Mouse (Mus musculus) embryonic facial prominence, embryonic 13.5 days (tissue): ENCODE data around the gene Rpa1. TPM values are rescaled to one million over a fixed set of nuclear protein-coding genes. Genes with fewer than 3 reads are reported as not detected.
"Not testable (repeated sequence)": the region's sequence is repeated elsewhere in the genome, so short reads cannot be mapped to it uniquely, and the experiment has no call there.

Experiments used
- ATAC-seq: fragments of 200-750 bp; cut with Nextera tagmentation; 2 replicates; pipeline ENCODE4 v1.8.0; 2017; ENCODE audit warnings: low read depth; ENCODE audit not compliant: insufficient number of reproducible peaks, insufficient read depth, low FRiP score, low TSS enrichment
- H3K27ac ChIP-seq: fragments of 300-500 bp; sonication (generic); 2 replicates; pipeline ENCODE4 v1.5.1; 2015; ENCODE audit warnings: moderate library complexity, mild to moderate bottlenecking, inconsistent platforms
- H3K27me3 ChIP-seq: fragments of 300-500 bp; sonication (generic); 2 replicates; pipeline ENCODE4 v1.6.1; 2015; ENCODE audit warnings: mild to moderate bottlenecking, inconsistent platforms
- H3K36me3 ChIP-seq: fragments of 300-500 bp; sonication (generic); 2 replicates; pipeline ENCODE4 v1.6.1; 2015; ENCODE audit warnings: mild to moderate bottlenecking, inconsistent platforms
- H3K4me1 ChIP-seq: fragments of 300-500 bp; sonication (generic); 2 replicates; pipeline ENCODE4 v1.6.1; 2015; ENCODE audit warnings: inconsistent platforms
- H3K4me2 ChIP-seq: fragments of 300-500 bp; sonication (generic); 2 replicates; pipeline ENCODE4 v1.6.1; 2015; ENCODE audit warnings: moderate library complexity, mild to moderate bottlenecking, inconsistent platforms
- H3K4me3 ChIP-seq: fragments of 300-500 bp; sonication (generic); 2 replicates; pipeline ENCODE4 v1.5.1; 2015; ENCODE audit warnings: mild to moderate bottlenecking, inconsistent platforms
- H3K9ac ChIP-seq: fragments of 300-500 bp; sonication (generic); 2 replicates; pipeline ENCODE4 v1.6.1; 2015; ENCODE audit warnings: mild to moderate bottlenecking, inconsistent platforms
- H3K9me3 ChIP-seq: fragments of 300-500 bp; sonication (generic); 2 replicates; pipeline ENCODE4 v1.6.1; 2016; ENCODE audit warnings: inconsistent platforms
- WGBS: fragments of 180-500 bp; shearing (Covaris S2); methylation state at CpG from one replicate; pipeline ENCODE4 v1.1.7; 2015; ENCODE audit warnings: mixed read lengths; 5-methylcytosine and 5-hydroxymethylcytosine counted together
- polyA plus RNA-seq: library from polyadenylated mRNA; unstranded; fragments of >200 nt; fragmentation: Nextera tagmentation; extraction: Ambion mirVana; gene quantifications from 2 replicates; pipeline ENCODE4 v1.2.1, GENCODE M21; 2015

Gene Rpa1
- polyA plus RNA-seq, 1 experiment from 2014 or later: 120 TPM

DNA sequence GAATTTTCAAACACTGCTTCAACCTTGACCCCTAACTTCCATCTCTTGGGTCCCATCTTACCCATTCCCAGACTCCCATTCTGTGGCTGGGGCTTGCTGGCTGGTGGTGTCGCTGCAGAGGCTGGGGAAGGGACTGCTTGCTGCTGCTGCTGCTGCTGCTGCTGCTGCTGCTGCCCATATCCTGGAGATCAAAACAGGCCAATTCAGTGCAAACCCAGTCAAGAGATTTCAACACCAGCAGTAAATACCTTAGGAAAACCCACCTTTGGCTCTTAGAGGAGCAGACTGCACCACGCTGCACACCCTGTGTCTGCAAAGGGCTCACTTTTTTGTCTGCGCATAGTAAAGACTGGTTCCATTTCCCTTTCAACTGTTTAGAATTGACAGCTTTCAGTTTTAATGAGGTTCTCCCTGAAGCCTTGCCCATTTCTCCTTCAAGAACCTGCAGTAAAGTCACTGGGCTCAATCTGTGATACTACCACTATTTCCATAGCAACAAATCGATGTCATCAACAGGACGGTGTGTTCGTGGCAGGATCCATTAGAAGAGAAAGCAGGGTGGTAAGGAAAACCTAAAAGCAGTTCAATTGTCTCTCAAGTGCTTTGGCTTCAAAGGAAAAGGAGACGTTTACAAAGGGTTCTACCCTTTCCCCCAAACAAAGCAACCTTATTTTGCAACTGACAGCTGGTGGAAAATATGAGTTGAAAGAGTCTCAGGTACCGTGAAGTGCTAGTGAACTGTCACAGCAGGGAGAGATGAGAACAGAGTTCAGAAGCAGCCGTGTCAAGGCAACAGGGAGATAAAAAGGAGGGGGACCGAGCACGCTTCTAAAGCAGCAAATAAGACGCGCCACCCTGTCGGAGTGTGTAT, 29.5 kb downstream of the Rpa1 start:
- no peak for ATAC-seq
- H3K4me1 ChIP-seq: peaks cover 12% of the 10 kb centered on the region
- H3K36me3 ChIP-seq: peaks cover 43% of the 10 kb centered on the region
- no peaks in the 10 kb centered on the region for H3K9me3 ChIP-seq
- whole genome bisulfite sequencing: 83% methylated on average over 14 of the region's 14 CpGs
- H3K9ac ChIP-seq: no peak overlapping the region
- no peak overlapping the region for H3K4me3 ChIP-seq
- H3K4me2 ChIP-seq: no peak overlapping the region
- H3K27ac ChIP-seq: no peak overlapping the region
- no peaks in the 10 kb centered on the region for H3K27me3 ChIP-seq

- no peaks in the 10 kb centered on the region for H3K27me3 ChIP-seq
- H3K4me1 ChIP-seq: no peaks in the 10 kb centered on the region
- H3K4me3 ChIP-seq: no peak overlapping the region
- no peaks in the 10 kb centered on the region for H3K9me3 ChIP-seq
- no peak for ATAC-seq
- H3K27ac ChIP-seq: no peak overlapping the region
- H3K9ac ChIP-seq: no peak overlapping the region
- peaks cover 88% of the 10 kb centered on the region for H3K36me3 ChIP-seq
- 88% methylated on average over 8 of the region's 8 CpGs for WGBS
- H3K4me2 ChIP-seq: no peak overlapping the region
Observed at GRCm38 (mm10) chr11:75313834-75314233, 34.3 kb downstream of the Rpa1 start.

DNA sequence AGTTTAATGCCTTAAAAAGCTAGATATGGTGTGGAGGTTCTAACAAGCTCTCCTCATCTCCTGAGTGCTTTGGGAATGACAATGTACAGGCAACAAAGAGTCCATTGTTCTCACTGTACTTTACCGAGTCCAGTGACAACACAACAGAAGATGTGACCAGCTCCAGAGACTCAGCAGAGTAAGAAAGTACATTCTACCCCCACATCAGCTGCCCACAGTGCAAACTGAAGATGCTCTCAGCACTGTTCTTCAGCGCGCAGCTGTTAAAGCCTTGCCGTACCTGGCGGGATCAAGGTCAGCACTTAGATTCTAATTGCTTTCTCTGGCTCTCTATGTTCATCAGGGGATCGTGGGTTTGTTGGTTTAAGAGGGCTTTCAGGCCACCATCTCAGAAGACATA, 36.4 kb downstream of the Rpa1 start:
- Histone ChIP-seq H3K27ac (no peak overlapping the region), H3K4me1 (no peaks in the 10 kb centered on the region), H3K4me3 (no peak overlapping the region), H3K9me3 (no peaks in the 10 kb centered on the region), H3K36me3 (peaks cover 94% of the 10 kb centered on the region), H3K27me3 (no peaks in the 10 kb centered on the region), H3K9ac (no peak overlapping the region), H3K4me2 (no peak overlapping the region)
- 85% methylated on average over 6 of the region's 6 CpGs for WGBS
- no peak for ATAC-seq

DNA sequence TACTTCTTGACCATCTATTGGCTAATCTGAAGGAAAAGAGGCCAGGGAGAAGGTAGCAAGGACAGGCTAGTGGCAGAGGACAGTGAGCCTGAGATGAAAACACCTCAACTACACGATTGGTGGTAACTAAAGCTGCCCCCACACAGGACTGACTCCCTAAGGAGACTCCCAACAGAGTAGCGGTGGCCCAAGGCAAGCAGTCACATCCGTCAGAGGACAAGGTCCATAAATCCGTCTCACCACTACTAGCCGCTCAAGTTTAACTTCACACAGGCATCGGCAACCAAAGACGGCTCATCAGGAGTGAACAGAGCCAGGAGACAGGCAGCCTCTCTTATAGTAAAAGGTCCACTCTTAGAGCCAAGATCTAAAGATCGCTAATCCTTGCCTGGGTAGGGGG, 37.3 kb downstream of the Rpa1 start:
- ATAC-seq: no peak
- Histone ChIP-seq H3K36me3 (peaks cover 95% of the 10 kb centered on the region), H3K4me1 (no peaks in the 10 kb centered on the region), H3K27ac (no peak overlapping the region), H3K4me3 (no peak overlapping the region), H3K9me3 (no peaks in the 10 kb centered on the region), H3K27me3 (no peaks in the 10 kb centered on the region), H3K9ac (no peak overlapping the region), H3K4me2 (no peak overlapping the region)
- WGBS: 87% methylated on average over 8 of the region's 8 CpGs

DNA sequence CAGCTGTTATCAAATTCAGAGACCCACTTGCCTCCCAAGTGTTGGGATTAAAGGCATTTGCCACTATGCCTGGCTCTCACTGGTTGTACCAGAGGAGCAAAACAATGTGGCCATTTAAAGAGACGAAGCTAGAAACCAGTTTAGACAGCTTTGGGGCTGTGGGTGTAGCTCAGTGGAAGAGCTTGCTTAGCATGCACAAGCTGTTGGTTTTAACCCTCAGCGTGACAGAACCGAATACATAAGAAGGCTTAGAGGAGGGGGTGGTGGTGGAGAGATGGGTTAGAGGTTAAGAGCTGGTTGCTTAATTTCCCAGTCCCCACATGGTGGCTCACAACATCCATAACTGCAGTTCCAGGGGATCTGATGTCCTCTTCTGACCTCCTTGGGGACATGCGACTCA, 39.5 kb downstream of the Rpa1 start:
- Histone ChIP-seq H3K9ac (0 out of 2 replicates have a peak overlapping the region, but pooled peaks have one; percentile 11), H3K9me3 (no peaks in the 10 kb centered on the region), H3K4me3 (no peak overlapping the region), H3K36me3 (peaks cover 83% of the 10 kb centered on the region), H3K27ac (no peak overlapping the region), H3K27me3 (no peaks in the 10 kb centered on the region), H3K4me2 (no peak overlapping the region), H3K4me1 (no peaks in the 10 kb centered on the region)
- WGBS: 78% methylated on average over 4 of the region's 4 CpGs
- ATAC-seq: no peak

GRCm38 (mm10) chr11:75304797-75305196, 43.3 kb downstream of the Rpa1 start:
- 86% methylated on average over 9 of the region's 9 CpGs for WGBS
- Histone ChIP-seq H3K4me2 (no peak overlapping the region), H3K4me3 (no peak overlapping the region), H3K9me3 (no peaks in the 10 kb centered on the region), H3K36me3 (peaks cover 82% of the 10 kb centered on the region), H3K27me3 (no peaks in the 10 kb centered on the region), H3K4me1 (no peaks in the 10 kb centered on the region; the same call in 1 of the 2 replicates), H3K9ac (no peak overlapping the region), H3K27ac (no peak overlapping the region)
- ATAC-seq: no peak

DNA sequence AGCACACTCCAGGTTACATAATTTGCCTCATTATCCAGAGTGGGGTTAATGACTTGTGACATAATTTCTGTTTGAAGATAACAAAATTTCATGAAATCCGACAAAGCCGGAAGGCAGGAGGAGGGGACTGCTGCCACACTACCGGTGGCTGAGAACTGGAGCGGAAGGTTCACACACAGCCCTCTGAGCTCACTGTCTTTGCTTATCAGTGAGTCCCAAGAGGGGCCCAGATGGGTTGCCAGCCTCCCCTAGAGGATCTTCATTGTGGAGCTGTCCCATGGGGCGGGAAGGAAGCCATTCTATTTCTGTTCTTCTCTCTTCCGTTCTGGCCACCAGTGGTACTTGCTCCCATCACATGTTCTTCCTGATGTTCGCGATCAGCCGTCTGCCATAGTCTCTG, 47.2 kb downstream of the Rpa1 start:
- peaks cover 52% of the 10 kb centered on the region for H3K36me3 ChIP-seq
- no peak overlapping the region for H3K4me3 ChIP-seq
- 91% methylated on average over 9 of the region's 9 CpGs for WGBS
- no peaks in the 10 kb centered on the region for H3K9me3 ChIP-seq
- no peak for ATAC-seq
- H3K9ac ChIP-seq: no peak overlapping the region
- no peak overlapping the region for H3K27ac ChIP-seq
- H3K4me1 ChIP-seq: peaks cover 12% of the 10 kb centered on the region
- no peak overlapping the region for H3K4me2 ChIP-seq
- no peaks in the 10 kb centered on the region for H3K27me3 ChIP-seq

GRCm38 (mm10) chr11:75299786-75300185, 48.3 kb downstream of the Rpa1 start:
- Histone ChIP-seq H3K4me2 (no peak overlapping the region), H3K27me3 (peaks cover 6% of the 10 kb centered on the region; the same call in 1 of the 2 replicates), H3K27ac (0 out of 2 replicates have a peak overlapping the region, but pooled peaks have one; percentile 7), H3K36me3 (peaks cover 43% of the 10 kb centered on the region), H3K4me1 (peaks cover 12% of the 10 kb centered on the region), H3K4me3 (no peak overlapping the region), H3K9me3 (no peaks in the 10 kb centered on the region), H3K9ac (no peak overlapping the region)
- no peak for ATAC-seq
- WGBS: 68% methylated on average over 10 of the region's 10 CpGs

DNA sequence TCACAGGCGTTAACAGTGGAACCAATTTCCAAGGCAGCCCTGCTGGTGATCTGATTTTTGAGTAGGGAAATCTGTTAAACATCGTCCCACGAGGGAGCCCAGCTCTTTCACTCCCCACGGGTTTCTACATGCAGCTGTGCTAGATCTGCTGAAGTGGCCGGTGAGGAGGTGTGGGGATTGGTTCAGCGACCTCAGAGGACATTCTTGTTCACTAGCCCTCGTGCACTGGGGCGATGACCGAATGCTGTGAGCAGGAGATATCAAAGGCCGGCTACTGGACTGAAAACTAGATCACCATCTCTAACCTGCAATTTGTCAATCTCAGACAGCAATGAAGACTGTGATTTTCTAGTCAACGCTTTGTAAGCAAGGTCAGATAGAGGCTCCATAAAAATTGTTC, 49.6 kb downstream of the Rpa1 start:
- H3K4me1 ChIP-seq: peaks cover 19% of the 10 kb centered on the region
- ATAC-seq: no peak
- no peaks in the 10 kb centered on the region for H3K9me3 ChIP-seq
- H3K4me3 ChIP-seq: no peak overlapping the region
- peaks cover 42% of the 10 kb centered on the region for H3K36me3 ChIP-seq
- no peak overlapping the region for H3K4me2 ChIP-seq
- H3K27me3 ChIP-seq: peaks cover 19% of the 10 kb centered on the region
- H3K9ac ChIP-seq: no peak overlapping the region
- no peak overlapping the region for H3K27ac ChIP-seq
- 47% methylated on average over 11 of the region's 11 CpGs for WGBS

- 75% methylated on average over 9 of the region's 9 CpGs for WGBS
- H3K27ac ChIP-seq: no peak overlapping the region
- H3K9me3 ChIP-seq: no peaks in the 10 kb centered on the region
- no peak overlapping the region for H3K4me3 ChIP-seq
- peaks cover 28% of the 10 kb centered on the region for H3K27me3 ChIP-seq
- peaks cover 34% of the 10 kb centered on the region for H3K36me3 ChIP-seq
- ATAC-seq: no peak
- H3K4me2 ChIP-seq: no peak overlapping the region
- H3K9ac ChIP-seq: no peak overlapping the region
- peaks cover 20% of the 10 kb centered on the region for H3K4me1 ChIP-seq
Observed at GRCm38 (mm10) chr11:75297631-75298030, 50.5 kb downstream of the Rpa1 start.

GRCm38 (mm10) chr11:75296406-75297005, 51.6 kb downstream of the Rpa1 start:
- no peak for ATAC-seq
- Histone ChIP-seq H3K4me3 (no peak overlapping the region), H3K27me3 (peaks cover 39% of the 10 kb centered on the region), H3K4me2 (no peak overlapping the region), H3K36me3 (peaks cover 24% of the 10 kb centered on the region), H3K9ac (no peak overlapping the region), H3K4me1 (peaks cover 30% of the 10 kb centered on the region), H3K9me3 (no peaks in the 10 kb centered on the region), H3K27ac (no peak overlapping the region)
- 86% methylated on average over 9 of the region's 9 CpGs for WGBS

DNA sequence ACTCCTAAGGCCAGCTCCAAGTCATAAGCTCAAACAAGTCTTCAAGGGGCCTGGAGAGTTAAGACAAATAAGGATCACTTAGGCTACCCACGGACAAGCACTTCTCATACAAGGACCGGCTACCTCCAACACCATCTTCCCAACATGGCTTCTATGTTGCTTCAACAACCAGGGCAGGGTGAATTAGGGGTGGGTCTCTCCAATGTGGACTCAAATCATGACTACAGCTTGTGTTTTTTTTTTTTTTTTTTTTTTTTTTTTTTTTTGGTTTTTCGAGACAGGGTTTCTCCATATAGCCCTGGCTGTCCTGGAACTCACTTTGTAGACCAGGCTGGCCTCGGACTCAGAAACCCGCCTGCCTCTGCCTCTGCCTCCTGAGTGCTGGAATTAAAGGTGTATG, 52.6 kb downstream of the Rpa1 start:
- 94% methylated on average over 5 of the region's 5 CpGs for WGBS
- ATAC-seq, H3K9ac ChIP-seq: not testable (repeated sequence)

More for the DNA sequence above, 52.6 kb downstream of the Rpa1 start:
- Histone ChIP-seq H3K27me3 (peaks cover 42% of the 10 kb centered on the region), H3K36me3 (peaks cover 14% of the 10 kb centered on the region), H3K4me1 (peaks cover 40% of the 10 kb centered on the region)
- H3K27ac ChIP-seq, H3K4me3 ChIP-seq, H3K9me3 ChIP-seq, H3K4me2 ChIP-seq: not testable (repeated sequence)
